Mouse (Mus musculus) NIH3T3 (cell line): ENCODE measurements around the gene Phactr1.
A peak's percentile ranks its signal among the peaks of the same experiment; 100 is the strongest.

Source experiments
- DNase-seq: peaks from one replicate; pipeline ENCODE4 v3.0.0-alpha.2; 2012; ENCODE audit warnings: low read depth

Phactr1 gene

GRCm38 (mm10) chr13:42759170-42759569, 78.7 kb downstream of the Phactr1 start:
- no peak for DNase-seq

- no peak for DNase-seq
These were observed 80.6 kb downstream of the Phactr1 start for GRCm38 (mm10) chr13:42760907-42761544.

- no peak for DNase-seq
These were observed 91.9 kb downstream of the Phactr1 start for GRCm38 (mm10) chr13:42772314-42772713.

- DNase-seq, result no peak
These were observed 93.6 kb downstream of the Phactr1 start for GRCm38 (mm10) chr13:42774040-42774439.

DNA sequence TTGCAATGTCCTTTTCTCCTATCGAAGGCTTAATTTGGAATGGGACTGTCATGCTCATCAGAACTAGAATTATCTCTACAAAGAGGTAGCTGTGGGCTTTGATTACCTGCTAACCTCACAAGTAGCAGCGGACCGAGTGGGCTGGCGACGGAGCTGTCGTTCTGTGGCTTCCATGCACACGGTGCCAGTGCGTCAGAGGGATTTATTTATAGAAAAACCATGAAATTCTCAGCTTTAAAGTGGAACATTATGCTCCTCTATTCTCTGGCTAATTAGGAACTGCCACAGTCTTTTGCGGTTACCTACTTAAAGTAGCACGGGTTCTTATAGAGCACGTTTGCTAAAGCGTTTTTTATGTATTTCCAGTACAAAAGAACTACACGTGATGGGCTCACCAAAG, 101.7 kb downstream of the Phactr1 start:
- DNase-seq, result no peak

DNA sequence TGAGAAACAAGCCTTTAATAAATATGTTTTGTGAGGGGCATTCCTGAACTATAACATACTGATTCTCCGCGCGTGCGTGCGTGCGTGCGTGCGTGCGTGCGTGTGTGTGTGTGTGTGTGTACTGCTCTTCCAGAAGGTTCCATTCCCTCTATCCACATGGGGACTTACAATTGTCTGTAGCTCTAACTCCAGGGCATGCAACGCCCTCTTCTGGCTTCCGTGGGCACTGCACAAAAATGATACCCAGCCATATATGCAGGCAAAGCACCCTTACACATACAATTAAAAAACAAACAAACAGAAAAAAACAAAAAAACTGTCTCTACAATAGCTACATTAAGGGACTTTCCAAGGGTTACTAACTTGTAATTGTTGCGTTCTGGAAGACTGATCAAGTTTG, 108.8 kb downstream of the Phactr1 start:
- DNase-seq, result no peak

GRCm38 (mm10) chr13:42792279-42792678, 111.9 kb downstream of the Phactr1 start:
- DNase-seq, result peak; percentile 58

DNA sequence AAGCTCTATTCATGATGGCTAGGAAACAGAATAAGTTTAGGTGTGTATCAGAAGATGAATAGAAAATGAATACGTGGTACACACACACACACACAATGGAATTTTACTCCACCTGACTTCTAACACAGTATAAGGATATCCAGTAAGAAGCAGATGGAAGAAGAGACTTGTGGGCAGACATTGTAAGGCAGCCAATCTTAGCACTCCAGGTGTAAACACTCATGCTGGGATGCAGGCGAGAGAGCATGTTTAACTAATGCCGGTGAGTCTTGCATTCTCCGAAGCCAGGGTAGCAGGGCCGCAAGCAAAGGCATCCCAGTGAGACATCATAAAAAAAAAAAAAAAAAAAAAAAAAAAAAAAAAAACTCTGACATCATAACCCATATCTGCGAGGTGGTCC, 120.1 kb downstream of the Phactr1 start:
- DNase-seq, result no peak

DNA sequence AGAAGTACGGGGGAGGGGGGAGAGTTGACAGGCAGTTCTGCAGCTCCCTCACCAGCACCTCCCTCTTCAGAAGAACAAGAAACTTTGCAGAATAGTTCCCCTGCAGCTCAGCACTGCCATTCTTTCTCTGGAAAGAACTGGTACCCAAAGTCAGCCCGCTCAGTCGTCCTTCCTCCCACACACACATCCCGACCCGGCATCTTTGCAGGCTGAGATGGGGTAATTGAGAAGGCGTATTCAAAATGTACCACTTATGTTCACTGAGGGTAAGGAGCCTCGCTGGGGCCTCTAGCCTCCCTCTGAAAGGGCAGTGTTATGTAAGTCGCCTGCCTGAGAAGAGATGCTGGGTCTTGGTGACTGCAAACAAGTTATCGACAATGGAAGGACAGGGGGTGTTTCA, 123.9 kb downstream of the Phactr1 start:
- DNase-seq, result no peak

DNA sequence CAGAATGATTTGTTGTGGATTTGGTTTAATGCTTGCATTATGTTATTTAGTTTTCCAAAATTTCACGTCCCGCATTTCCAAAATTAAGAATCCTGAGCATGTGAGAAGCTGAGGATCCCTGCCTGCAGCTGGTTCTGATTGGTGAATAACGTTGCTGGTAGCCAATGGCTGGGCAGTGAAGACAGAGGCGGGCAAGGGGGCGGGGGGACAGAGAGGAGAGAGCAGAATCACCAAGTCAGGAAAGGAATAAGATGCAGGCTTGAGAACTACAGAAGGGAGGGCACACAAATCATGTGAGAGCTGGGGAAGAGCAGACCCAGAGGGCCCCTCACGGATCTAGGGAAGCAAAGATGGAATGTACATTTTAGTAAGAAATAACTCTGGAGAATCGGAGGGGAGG, 132.3 kb downstream of the Phactr1 start:
- DNase-seq, result no peak

GRCm38 (mm10) chr13:42818378-42818777, 138.0 kb downstream of the Phactr1 start:
- DNase-seq, result peak; percentile 39

DNA sequence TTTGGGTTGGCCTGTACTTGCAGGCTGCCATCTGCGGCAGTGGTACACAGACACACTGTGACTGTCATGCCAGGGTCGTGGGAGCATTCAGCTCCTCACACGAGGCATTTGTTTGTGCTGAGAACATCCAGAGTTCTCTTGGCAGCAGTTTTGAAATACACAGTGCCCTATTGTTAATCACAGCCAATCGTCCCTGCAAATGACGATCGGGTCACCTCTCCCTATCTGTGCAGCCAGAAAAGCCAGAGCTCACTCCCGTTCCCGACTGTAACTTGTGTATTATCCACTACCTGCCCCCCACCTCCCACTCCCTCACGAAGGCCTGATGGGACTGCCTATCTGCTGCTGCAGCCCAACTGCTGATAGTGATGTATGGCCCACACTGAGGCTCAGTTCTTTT, 140.1 kb downstream of the Phactr1 start:
- no peak for DNase-seq

DNA sequence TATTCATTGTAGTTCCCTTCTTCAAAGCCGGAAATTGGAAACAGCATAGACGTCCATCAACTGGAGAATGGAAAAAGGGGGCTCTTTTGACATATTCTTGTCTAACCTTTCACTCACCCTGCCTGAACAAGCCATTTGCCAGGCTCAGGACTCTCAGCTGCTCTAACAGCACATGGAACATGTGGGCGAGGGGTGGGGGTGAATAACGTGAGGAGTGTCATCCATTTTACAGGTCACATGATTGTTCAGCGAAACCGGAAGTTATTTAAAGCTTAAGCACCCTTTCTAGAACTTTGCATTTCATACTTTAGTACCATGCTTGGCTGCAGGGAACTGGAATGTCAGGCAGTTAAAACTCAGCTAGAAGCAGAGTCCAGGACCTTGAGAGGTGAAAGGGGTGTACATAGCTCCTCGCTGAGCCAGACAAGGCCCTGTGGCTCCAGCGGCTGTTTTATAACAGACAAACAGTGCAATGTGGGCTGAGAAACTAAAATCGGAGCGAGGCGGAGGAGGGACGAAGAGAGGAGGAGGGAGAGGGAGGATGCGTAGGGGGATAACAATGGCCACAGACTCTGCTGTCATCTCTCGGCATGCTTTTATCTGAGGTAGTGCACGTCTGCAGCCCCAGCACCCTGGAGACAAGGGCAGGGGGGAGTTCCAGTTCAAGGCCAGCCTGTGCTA, 141.1 kb downstream of the Phactr1 start:
- DNase-seq, result no peak

DNA sequence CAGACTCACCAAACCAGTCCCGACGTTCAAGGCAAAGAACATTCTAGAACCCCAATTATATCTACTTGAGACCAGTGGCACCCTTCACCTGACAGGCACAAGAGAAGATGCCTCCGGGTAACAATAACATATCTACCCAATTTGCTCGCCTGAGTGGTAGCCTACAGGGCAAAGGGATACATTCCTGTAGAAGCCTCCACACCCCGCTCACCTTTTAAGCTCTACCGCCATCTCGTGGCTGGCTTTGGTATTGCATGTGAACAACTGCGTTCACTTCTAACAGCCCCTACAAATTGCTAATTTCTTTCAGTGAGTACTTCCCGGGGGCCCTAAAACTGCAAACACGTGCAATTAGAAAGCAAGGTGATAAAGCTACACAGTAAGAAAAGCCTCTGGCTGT, 142.1 kb downstream of the Phactr1 start:
- peak; percentile 83 for DNase-seq

- DNase-seq, result no peak
These were observed 143.5 kb downstream of the Phactr1 start for GRCm38 (mm10) chr13:42823875-42824274.

- peak; percentile 37 for DNase-seq
These were observed 146.2 kb downstream of the Phactr1 start for GRCm38 (mm10) chr13:42826602-42827001.

GRCm38 (mm10) chr13:42828978-42829377, 148.6 kb downstream of the Phactr1 start:
- no peak for DNase-seq

GRCm38 (mm10) chr13:42835441-42835840, 155.0 kb downstream of the Phactr1 start:
- DNase-seq, result peak; percentile 80

DNA sequence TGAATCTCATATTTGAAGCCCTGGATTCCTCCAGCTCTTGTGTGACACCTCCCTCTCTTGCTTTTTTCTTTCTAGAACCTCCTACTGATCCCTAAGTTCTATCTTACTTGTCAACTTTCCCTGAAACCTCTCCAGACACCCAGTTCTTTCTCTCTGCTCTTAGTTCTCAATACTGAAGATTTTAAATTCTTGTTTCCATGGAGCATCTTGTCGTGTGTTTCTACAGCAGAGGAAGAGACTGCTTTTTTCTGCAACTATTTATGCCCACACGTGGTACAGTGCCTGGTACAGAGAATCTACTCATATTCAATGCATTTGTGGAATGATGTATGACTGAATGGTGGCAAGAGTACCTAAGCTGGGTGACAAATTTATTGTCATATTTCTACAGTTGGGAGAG, 158.9 kb downstream of the Phactr1 start:
- DNase-seq, result no peak

GRCm38 (mm10) chr13:42852086-42852485, 171.7 kb downstream of the Phactr1 start:
- no peak for DNase-seq

DNA sequence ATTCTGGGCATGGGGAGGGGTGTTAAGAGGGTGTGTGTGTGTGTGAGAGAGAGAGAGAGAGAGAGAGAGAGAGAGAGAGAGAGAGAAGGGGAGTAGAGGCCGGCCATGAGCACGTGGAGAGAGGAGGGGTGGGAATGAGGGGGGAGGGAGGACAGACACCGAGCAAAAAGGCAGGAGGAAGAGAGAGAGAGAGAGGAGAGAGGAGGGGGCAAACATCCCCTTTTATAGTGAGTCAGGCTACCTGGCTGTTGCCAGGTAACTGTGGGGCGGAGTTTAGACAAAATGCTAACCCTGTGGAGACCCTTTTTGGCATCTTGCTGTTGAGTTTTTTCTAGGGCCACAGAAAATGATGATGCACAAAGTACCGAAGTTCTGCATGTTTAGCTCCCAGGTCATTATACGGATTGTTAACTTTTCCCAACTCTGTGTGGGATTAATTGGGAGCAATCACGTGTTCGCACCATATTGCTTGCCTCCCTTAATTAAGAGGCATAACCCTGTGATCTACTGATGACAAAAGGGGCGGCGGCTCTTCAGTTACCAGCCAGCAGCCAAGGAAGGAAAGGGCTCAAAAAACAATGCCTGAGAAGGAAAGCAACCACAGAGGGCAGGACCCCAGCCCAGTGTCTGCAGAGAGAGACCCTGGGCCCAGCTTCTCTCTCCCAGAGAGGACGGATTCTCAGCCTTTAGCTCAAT, 173.6 kb downstream of the Phactr1 start:
- no peak for DNase-seq

DNA sequence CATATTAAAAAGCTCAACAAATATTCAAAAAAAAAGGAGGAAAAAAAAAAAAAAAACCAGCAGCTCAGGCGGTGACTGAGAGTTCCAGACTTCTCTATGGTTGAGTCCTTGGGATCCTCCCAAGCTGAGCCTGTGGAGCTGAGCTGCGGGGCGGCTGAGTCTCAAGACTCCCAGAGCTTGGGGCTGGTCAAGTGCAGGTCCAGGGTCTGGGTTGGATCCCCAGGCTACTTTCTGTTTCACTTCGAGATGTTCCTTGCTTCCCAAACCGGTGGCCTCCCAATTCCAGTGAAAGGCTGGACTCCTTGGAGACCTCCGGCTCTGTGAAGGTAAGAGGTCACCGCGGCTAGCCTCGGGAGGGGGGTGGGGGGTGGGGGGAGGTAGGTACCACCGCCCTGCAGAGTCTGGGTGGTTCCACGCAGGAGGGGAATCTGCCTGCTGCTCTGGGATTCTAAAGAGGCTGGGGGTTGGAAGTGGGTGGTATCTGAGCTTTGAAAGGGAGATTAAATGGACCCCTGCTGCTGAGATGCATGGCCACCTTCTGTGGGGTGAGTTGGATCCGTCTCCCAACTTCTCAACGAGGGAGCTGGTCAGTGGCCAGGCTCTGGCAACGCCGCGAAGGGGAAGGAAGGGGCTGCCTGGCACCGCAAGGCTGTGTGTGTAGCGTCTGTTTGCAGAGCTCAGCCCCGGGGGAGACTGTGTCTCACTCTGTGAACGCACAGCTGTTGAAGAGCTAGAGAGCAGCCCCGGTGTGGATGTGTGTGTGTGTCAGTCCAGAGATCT, 185.9 kb downstream of the Phactr1 start:
- peak; percentile 85 for DNase-seq

DNA sequence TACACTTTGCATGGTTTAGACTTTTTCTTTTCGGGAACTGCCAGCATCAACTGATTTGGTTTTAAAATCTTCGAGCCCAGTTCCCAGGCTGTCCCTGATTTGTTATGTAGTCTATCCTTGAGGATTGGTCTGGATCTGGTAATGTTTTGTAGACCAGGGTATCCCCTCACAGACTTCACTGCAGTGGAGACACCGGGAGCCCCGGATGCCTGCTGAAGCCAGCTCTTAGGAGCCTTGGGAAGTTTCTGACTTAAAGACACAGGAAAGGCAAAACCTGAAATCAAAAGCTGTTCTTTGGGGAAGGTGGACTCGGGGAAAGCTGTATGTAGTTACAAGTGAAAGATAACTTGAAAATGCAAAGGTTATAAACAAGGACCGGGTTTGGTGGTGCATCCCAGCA, 186.6 kb downstream of the Phactr1 start:
- DNase-seq, result no peak
